Mouse (Mus musculus) liver, embryonic 14.5 days (tissue): ENCODE measurements at regions not wholly inside any gene's neighbourhood (a gene's known extent, or its start where the extent isn't known, plus 50 kb on each side); places are given as distances from the start of the nearest gene placed in this dataset.

Experiments
- CTCF ChIP-seq: IDR thresholded peaks from 2 replicates; pipeline ENCODE4 v1.5.1; 2016; ENCODE audit warnings: antibody characterized with exemption, low read depth, control low read depth
- EP300 ChIP-seq: IDR thresholded peaks from 2 replicates; pipeline ENCODE4 v1.6.1; 2016; ENCODE audit warnings: antibody characterized with exemption, low read depth

GRCm38 (mm10) chr16:39110089-39110488 lies 217.6 kb downstream of the Igsf11 start:
- no peak for TF ChIP-seq CTCF
- no peak for TF ChIP-seq EP300
